Mouse (Mus musculus): ENCODE measurements at regions not wholly inside any gene's neighbourhood (a gene's known extent, or its start where the extent isn't known, plus 50 kb on each side); places are given as distances from the start of the nearest gene placed in this dataset.

DNA sequence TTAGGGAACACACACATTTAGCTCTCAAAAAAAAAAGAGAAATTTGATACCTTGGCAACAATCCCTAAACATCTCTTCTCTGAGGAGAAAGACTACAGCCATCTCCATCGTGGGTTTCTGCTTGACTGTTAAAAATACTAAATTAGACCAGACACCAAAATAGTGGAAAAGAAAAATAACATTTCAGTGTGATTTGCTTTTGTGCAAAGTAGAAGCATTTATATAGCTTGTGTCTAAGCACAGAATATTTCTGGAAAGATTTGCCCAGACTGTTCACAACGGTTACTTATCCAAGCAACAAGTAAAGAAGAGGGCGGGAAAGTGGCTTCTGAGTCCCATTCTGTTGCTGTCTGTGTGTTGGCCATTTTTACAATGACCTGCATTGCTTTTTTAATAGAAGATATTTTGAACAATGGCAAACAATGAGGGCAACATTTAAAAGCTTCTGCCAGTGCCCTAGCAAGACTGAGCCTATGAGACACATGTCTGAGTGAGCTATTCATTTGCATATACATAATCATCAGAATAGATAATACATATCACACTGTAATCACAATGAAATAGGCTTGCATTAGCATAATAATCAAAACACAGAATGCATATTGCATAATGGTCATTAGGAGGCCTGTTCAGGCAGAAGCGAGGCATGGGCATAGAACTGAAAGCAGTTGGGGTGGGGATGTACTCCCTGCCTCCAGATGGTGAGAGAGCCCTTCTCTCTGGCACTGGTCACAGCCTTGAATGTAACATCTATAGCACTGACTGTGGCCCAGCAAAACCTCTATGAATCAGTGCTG lies 159.5 kb upstream of the Irf2bp2 start:
- H3K4me1 ChIP-seq (ENCODE audit: control insufficient read depth, low read depth, low read length): no peaks in the 10 kb centered on the region
- H3K27me3 ChIP-seq (ENCODE audit: control insufficient read depth, insufficient read depth, low read depth, low read length): no peaks in the 10 kb centered on the region
- H3K4me3 ChIP-seq (ENCODE audit: low read depth, low read length): no peak overlapping the region
- no peak overlapping the region for H3K9ac ChIP-seq (ENCODE audit: low read depth, low read length)
- no peaks in the 10 kb centered on the region for H3K9me3 ChIP-seq (replicated peaks; ENCODE audit: control insufficient read depth, low read length)
- H3K36me3 ChIP-seq (ENCODE audit: control insufficient read depth, insufficient read depth): no peaks in the 10 kb centered on the region
- no peak overlapping the region for H3K27ac ChIP-seq (ENCODE audit: low read length)
- 61% methylated on average over 4 of the region's 4 CpGs for WGBS (ENCODE audit: insufficient replicate concordance)
- H3K4me2 ChIP-seq (ENCODE audit: low read depth, low read length): no peak overlapping the region
- no peak for ATAC-seq (ENCODE audit: low read depth)

DNA sequence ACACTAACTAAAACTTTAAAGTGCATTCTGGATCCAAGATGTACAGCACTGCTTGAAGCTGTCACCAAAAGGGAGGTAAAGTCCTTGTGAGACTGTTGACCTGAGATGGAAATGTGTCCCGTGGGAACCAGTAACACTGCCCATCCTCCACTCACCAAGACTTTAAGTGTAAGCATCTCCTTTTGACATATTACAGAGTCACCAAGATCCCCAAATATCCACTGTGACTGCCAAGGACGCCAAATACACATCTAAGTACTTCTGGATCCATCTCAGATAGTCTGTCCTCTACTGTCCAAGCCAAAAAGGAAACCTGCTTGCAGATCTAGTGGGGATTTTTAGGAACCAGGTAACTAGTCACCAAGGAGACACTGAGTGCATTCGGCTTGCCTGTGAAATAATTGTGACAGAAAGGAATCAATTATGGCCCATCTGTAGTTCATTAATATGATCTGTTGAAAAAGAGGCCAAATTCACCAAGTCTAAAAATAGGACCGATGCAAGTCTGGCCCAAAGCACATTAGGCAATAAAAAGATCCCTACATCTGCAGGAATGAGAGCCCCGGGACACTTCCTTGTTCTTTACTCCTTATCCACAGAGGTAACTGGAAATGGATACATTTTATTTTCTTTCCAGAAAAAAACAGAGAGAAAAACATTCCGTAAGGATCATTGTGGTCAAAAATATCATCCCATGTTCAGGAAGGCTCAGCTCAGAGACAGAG lies 157.8 kb upstream of the Irf2bp2 start:
- ATAC-seq (ENCODE audit: low read depth): no peak
- 64% methylated on average over 6 of the region's 6 CpGs for WGBS (ENCODE audit: insufficient replicate concordance)
- H3K27ac ChIP-seq (ENCODE audit: low read length): no peak overlapping the region
- no peak overlapping the region for H3K4me3 ChIP-seq (ENCODE audit: low read depth, low read length)
- H3K27me3 ChIP-seq (ENCODE audit: control insufficient read depth, insufficient read depth, low read depth, low read length): no peaks in the 10 kb centered on the region
- H3K36me3 ChIP-seq (ENCODE audit: control insufficient read depth, insufficient read depth): no peaks in the 10 kb centered on the region
- H3K9ac ChIP-seq (ENCODE audit: low read depth, low read length): no peak overlapping the region
- no peak overlapping the region for H3K4me2 ChIP-seq (ENCODE audit: low read depth, low read length)
- H3K4me1 ChIP-seq (ENCODE audit: control insufficient read depth, low read depth, low read length): no peaks in the 10 kb centered on the region
- H3K9me3 ChIP-seq (replicated peaks; ENCODE audit: control insufficient read depth, low read length): no peaks in the 10 kb centered on the region

DNA sequence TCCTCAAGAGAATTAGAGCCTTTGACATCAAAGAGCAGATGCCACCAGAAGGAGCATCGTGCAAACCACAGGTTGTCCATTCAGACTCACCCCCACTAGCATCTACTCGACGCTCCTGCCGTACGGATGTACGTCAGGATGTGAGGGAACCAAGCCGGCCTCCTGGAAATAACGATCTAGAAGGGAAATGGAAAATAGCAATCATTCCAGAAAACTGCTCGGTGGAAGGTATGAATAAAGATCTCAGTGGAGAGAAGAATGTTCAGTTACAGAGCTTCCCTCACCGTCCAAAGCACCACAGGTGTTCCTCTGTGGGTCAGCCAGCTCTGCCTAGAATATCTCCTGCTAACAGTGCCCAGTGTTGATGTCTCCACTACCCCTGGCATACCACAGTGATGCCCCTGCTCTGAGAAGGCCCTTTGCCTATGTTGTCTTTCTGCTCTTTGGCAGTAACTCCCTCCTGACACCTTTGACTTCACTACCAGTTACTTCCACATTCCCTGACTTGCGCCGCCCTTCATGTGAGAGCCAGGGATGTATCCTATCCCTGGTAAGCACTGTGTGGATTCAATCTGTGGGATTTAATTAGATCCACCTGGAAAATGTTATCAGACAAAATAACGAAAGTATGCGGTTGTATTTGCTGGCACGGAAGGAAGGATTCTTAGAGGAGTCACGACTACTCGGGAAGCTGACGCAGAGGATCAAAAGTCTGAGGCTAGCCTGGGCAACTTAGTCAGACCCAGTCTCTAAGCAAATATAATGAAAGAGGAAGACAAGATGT lies 152.4 kb upstream of the Irf2bp2 start:
- no peaks in the 10 kb centered on the region for H3K27me3 ChIP-seq (ENCODE audit: control insufficient read depth, insufficient read depth, low read depth, low read length)
- ATAC-seq (ENCODE audit: low read depth): no peak
- 74% methylated on average over 18 of the region's 18 CpGs for WGBS (ENCODE audit: insufficient replicate concordance)
- H3K4me2 ChIP-seq (ENCODE audit: low read depth, low read length): no peak overlapping the region
- no peaks in the 10 kb centered on the region for H3K9me3 ChIP-seq (replicated peaks; ENCODE audit: control insufficient read depth, low read length)
- H3K4me3 ChIP-seq (ENCODE audit: low read depth, low read length): no peak overlapping the region
- no peak overlapping the region for H3K9ac ChIP-seq (ENCODE audit: low read depth, low read length)
- no peaks in the 10 kb centered on the region for H3K4me1 ChIP-seq (ENCODE audit: control insufficient read depth, low read depth, low read length)
- H3K27ac ChIP-seq (ENCODE audit: low read length): no peak overlapping the region
- H3K36me3 ChIP-seq (ENCODE audit: control insufficient read depth, insufficient read depth): no peaks in the 10 kb centered on the region

DNA sequence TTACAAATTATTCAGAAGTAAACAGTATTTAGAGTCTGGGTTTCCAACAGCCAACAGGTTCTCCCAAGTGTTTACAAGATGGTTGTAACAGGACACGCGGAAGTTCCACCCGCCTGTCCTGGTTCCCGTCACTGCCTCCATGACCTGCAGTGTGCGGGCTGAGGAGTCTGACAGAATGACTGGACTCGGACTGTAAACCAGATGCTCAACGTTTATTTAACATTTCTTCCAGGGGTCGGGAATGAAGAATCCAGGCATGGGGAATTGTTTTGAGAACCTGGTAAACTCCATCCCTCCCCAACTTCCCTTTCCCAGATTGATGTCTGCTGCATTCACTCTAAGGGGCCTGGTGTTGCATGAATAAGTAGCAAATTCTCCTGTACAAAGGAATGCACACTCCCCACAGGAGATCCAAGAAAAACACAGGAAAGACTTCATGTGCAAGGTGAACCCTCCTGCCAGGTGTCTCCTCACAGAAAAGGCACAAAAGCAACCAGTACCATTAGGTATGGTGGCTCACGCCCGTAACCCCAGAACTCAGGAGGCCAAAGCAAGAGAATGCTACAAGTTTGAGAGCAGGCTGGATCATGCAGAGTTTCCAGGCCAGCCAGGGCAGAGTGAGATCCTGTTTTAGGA lies 151.1 kb upstream of the Irf2bp2 start:
- no peak for ATAC-seq (ENCODE audit: low read depth)
- 61% methylated on average over 10 of the region's 10 CpGs for WGBS (ENCODE audit: insufficient replicate concordance)
- Histone ChIP-seq H3K27me3 (ENCODE audit: control insufficient read depth, insufficient read depth, low read depth, low read length) (no peaks in the 10 kb centered on the region), H3K9ac (ENCODE audit: low read depth, low read length) (no peak overlapping the region), H3K4me2 (ENCODE audit: low read depth, low read length) (no peak overlapping the region), H3K36me3 (ENCODE audit: control insufficient read depth, insufficient read depth) (no peaks in the 10 kb centered on the region), H3K4me3 (ENCODE audit: low read depth, low read length) (no peak overlapping the region), H3K27ac (ENCODE audit: low read length) (no peak overlapping the region), H3K4me1 (ENCODE audit: control insufficient read depth, low read depth, low read length) (no peaks in the 10 kb centered on the region), H3K9me3 (replicated peaks; ENCODE audit: control insufficient read depth, low read length) (no peaks in the 10 kb centered on the region)

DNA sequence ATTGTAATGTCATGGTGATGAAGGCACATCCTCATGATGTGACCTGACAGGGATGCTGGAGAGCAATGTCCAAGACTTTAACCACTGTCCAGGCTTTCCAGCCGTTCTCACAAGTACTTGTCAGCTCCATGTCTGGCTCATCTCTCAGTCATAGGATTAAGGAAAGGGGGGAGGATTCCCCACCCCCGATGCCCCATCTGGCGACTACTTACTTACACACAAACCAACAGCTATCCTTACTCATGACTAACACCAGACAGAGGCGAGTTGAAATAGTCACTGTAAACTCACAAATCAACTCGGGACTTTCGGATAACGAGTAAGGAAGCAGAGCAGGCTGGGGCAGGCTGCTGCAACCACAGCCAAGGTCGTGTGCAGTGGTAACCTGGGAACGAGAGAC lies 149.5 kb upstream of the Irf2bp2 start:
- no peaks in the 10 kb centered on the region for H3K4me1 ChIP-seq (ENCODE audit: control insufficient read depth, low read depth, low read length)
- ATAC-seq (ENCODE audit: low read depth): no peak
- 61% methylated on average over 9 of the region's 9 CpGs for WGBS (ENCODE audit: insufficient replicate concordance)

DNA sequence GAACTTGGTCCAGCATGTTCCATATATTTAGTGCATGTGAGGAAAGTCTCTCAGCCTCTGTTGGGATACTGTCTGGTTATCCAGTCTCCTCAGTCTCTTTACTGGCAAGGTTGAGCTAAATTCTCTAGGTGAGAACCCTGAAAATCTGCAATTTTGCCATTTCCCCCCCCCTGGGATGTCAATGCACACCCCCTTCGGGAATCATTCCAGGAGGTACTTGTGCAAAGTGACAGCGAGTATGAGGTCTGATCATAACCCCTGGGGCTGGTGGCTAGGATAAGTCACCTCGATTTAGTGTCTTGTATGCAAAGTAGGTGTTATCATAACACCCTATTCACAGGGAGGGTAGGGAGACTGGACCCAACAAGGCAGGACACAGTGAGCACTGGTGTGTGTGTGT lies 148.3 kb upstream of the Irf2bp2 start:
- no peak for ATAC-seq (ENCODE audit: low read depth)
- H3K36me3 ChIP-seq (ENCODE audit: control insufficient read depth, insufficient read depth): no peaks in the 10 kb centered on the region
- H3K27ac ChIP-seq (ENCODE audit: low read length): no peak overlapping the region
- H3K9me3 ChIP-seq (replicated peaks; ENCODE audit: control insufficient read depth, low read length): no peaks in the 10 kb centered on the region
- WGBS (ENCODE audit: insufficient replicate concordance): 51% methylated on average over 3 of the region's 3 CpGs
- H3K4me1 ChIP-seq (ENCODE audit: control insufficient read depth, low read depth, low read length): peaks cover 3% of the 10 kb centered on the region; the same call in 1 of the 2 replicates
- H3K27me3 ChIP-seq (ENCODE audit: control insufficient read depth, insufficient read depth, low read depth, low read length): no peaks in the 10 kb centered on the region
- no peak overlapping the region for H3K4me3 ChIP-seq (ENCODE audit: low read depth, low read length)
- no peak overlapping the region for H3K4me2 ChIP-seq (ENCODE audit: low read depth, low read length)
- H3K9ac ChIP-seq (ENCODE audit: low read depth, low read length): no peak overlapping the region

More for the DNA sequence above, 149.5 kb upstream of the Irf2bp2 start:
- Histone ChIP-seq H3K9ac (ENCODE audit: low read depth, low read length) (no peak overlapping the region), H3K27me3 (ENCODE audit: control insufficient read depth, insufficient read depth, low read depth, low read length) (no peaks in the 10 kb centered on the region), H3K36me3 (ENCODE audit: control insufficient read depth, insufficient read depth) (no peaks in the 10 kb centered on the region), H3K9me3 (replicated peaks; ENCODE audit: control insufficient read depth, low read length) (no peaks in the 10 kb centered on the region), H3K4me3 (ENCODE audit: low read depth, low read length) (no peak overlapping the region), H3K27ac (ENCODE audit: low read length) (no peak overlapping the region), H3K4me2 (ENCODE audit: low read depth, low read length) (no peak overlapping the region)

DNA sequence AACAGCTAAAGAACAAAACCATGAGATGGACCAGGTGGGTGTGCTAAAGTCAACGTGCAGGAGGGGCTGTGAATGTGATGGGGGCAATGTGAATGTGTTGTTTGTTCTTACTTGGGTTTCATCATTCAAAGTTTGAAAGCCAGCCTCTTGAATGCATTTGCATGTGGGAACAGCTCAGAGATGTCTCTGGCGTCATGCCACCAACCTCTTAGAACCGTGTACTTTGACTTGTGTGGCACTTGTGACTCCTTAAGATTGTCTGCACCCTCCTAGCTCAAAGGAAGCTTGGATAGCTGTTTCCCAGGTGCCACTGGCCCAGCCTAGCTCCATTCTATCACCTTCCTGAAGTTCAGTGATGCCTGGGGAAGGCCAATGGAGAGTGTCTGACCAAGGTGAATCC lies 147.2 kb upstream of the Irf2bp2 start:
- H3K4me3 ChIP-seq (ENCODE audit: low read depth, low read length): no peak overlapping the region
- peaks cover 6% of the 10 kb centered on the region for H3K4me1 ChIP-seq (ENCODE audit: control insufficient read depth, low read depth, low read length)
- H3K9me3 ChIP-seq (replicated peaks; ENCODE audit: control insufficient read depth, low read length): no peaks in the 10 kb centered on the region
- 47% methylated on average over 3 of the region's 3 CpGs for WGBS (ENCODE audit: insufficient replicate concordance)
- H3K36me3 ChIP-seq (ENCODE audit: control insufficient read depth, insufficient read depth): no peaks in the 10 kb centered on the region
- no peak for ATAC-seq (ENCODE audit: low read depth)
- no peak overlapping the region for H3K4me2 ChIP-seq (ENCODE audit: low read depth, low read length)
- H3K27ac ChIP-seq (ENCODE audit: low read length): no peak overlapping the region
- H3K9ac ChIP-seq (ENCODE audit: low read depth, low read length): no peak overlapping the region
- no peaks in the 10 kb centered on the region for H3K27me3 ChIP-seq (ENCODE audit: control insufficient read depth, insufficient read depth, low read depth, low read length)

DNA sequence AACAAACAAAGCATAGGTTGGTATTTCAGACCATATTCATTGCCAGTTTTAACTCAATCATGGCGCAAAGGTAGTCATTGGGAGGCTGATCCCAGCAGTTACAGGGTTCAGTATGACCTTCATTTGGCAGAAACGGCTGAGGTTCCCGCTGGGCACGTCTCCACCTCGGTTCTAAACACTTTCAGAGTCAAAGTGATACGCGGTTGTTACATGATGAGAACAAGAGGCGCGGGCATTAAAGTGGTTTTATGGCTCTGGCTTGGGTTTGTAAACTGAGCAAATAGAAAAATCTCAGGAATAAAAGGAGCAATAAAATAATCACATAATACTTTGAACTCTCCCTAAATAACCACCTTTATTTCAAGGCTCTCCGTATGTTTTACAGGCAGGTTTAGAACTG lies 146.0 kb upstream of the Irf2bp2 start:
- ATAC-seq (ENCODE audit: low read depth): no peak

More for the DNA sequence above, 146.0 kb upstream of the Irf2bp2 start:
- Histone ChIP-seq H3K27ac (ENCODE audit: low read length) (no peak overlapping the region), H3K4me1 (ENCODE audit: control insufficient read depth, low read depth, low read length) (peaks cover 12% of the 10 kb centered on the region), H3K9ac (ENCODE audit: low read depth, low read length) (no peak overlapping the region), H3K36me3 (ENCODE audit: control insufficient read depth, insufficient read depth) (no peaks in the 10 kb centered on the region), H3K27me3 (ENCODE audit: control insufficient read depth, insufficient read depth, low read depth, low read length) (no peaks in the 10 kb centered on the region), H3K4me3 (ENCODE audit: low read depth, low read length) (no peak overlapping the region), H3K4me2 (ENCODE audit: low read depth, low read length) (no peak overlapping the region), H3K9me3 (replicated peaks; ENCODE audit: control insufficient read depth, low read length) (no peaks in the 10 kb centered on the region)
- WGBS (ENCODE audit: insufficient replicate concordance): 74% methylated on average over 10 of the region's 10 CpGs
